Mouse (Mus musculus): ENCODE measurements at regions not wholly inside any gene's neighbourhood (a gene's known extent, or its start where the extent isn't known, plus 50 kb on each side); places are given as distances from the start of the nearest gene placed in this dataset.

- TF ChIP-seq POLR2A (IDR thresholded peaks at IDR 0.05; ENCODE audit: control insufficient read depth, extremely low read depth, insufficient read depth, low read length, poor library complexity) = no peak
- no peak for TF ChIP-seq CTCF (IDR thresholded peaks at IDR 0.05; ENCODE audit: borderline replicate concordance, control insufficient read depth, extremely low read depth, insufficient read depth, low read length, poor library complexity)
Observed at GRCm38 (mm10) chr15:63265845-63266244, 579.1 kb downstream of the Gsdmc2 start.
